Mouse (Mus musculus) lung, postnatal 0 days (tissue): ENCODE results near the gene Cenpn.

ENCODE experiments used
- CTCF ChIP-seq: IDR thresholded peaks from 2 replicates; pipeline ENCODE4 v1.5.1; 2016; ENCODE audit warnings: antibody characterized with exemption, mild to moderate bottlenecking
- EP300 ChIP-seq: IDR thresholded peaks from 2 replicates; pipeline ENCODE4 v1.6.1; 2016; ENCODE audit warnings: antibody characterized with exemption, mild to moderate bottlenecking, control low read depth

- TF ChIP-seq CTCF (no peak), EP300 (no peak)
Observed at GRCm38 (mm10) chr8:116978052-116978451, 56.5 kb downstream of the Cenpn start.
